Mouse (Mus musculus): ENCODE measurements at regions not wholly inside any gene's neighbourhood (a gene's known extent, or its start where the extent isn't known, plus 50 kb on each side); places are given as distances from the start of the nearest gene placed in this dataset.

DNA sequence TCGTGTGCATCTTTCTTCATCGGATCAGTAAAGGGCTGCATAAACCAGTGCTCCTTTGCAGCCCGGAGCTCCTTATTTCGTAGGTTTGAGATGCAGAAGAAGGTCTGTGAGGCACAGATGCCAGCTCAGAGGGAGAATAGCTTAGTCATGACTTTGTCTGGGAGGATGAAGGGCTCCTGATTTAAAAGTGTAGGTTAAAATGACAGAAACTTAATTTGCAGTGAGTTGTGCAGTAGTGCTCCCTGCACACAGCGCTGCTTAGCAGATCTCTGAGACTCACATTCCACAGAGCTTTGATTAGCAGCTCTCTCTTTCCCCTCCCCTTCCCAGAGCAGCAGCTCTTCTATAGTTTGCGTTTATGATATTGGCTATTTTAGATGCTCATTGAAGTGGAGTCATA, 200.9 kb downstream of the Vrk1 start:
- DNase-seq (ENCODE audit: low spot score) (no peak), ATAC-seq (ENCODE audit: insufficient number of reproducible peaks, low FRiP score, low TSS enrichment, low read depth) (no peak)
- Histone ChIP-seq H3K9ac (ENCODE audit: low read length) (no peak overlapping the region), H3K9me3 (ENCODE audit: control insufficient read depth, low read length) (no peaks in the 10 kb centered on the region), H3K27me3 (ENCODE audit: control insufficient read depth, insufficient read depth, low read length) (no peaks in the 10 kb centered on the region), H3K27ac (replicated peaks; ENCODE audit: low read depth, low read length) (no peak overlapping the region), H3K36me3 (ENCODE audit: control insufficient read depth, insufficient read depth, low read length) (no peaks in the 10 kb centered on the region), H3K4me3 (ENCODE audit: low read depth, low read length) (no peak overlapping the region), H3K4me1 (ENCODE audit: control insufficient read depth, insufficient read depth, low read length) (no peaks in the 10 kb centered on the region), H3K4me2 (ENCODE audit: low read depth, severe bottlenecking) (no peak overlapping the region)
- 94% methylated on average over 6 of the region's 6 CpGs for WGBS

GRCm38 (mm10) chr12:106211488-106211887, 201.5 kb downstream of the Vrk1 start:
- 90% methylated on average over 8 of the region's 8 CpGs for WGBS
- H3K27me3 ChIP-seq (ENCODE audit: control insufficient read depth, insufficient read depth, low read length): no peaks in the 10 kb centered on the region
- DNase-seq (ENCODE audit: low spot score) (no peak), ATAC-seq (ENCODE audit: insufficient number of reproducible peaks, low FRiP score, low TSS enrichment, low read depth) (no peak)
- H3K4me1 ChIP-seq (ENCODE audit: control insufficient read depth, insufficient read depth, low read length): no peaks in the 10 kb centered on the region
- no peak overlapping the region for H3K27ac ChIP-seq (replicated peaks; ENCODE audit: low read depth, low read length)
- H3K4me2 ChIP-seq (ENCODE audit: low read depth, severe bottlenecking): no peak overlapping the region
- H3K4me3 ChIP-seq (ENCODE audit: low read depth, low read length): no peak overlapping the region
- H3K9me3 ChIP-seq (ENCODE audit: control insufficient read depth, low read length): no peaks in the 10 kb centered on the region
- no peaks in the 10 kb centered on the region for H3K36me3 ChIP-seq (ENCODE audit: control insufficient read depth, insufficient read depth, low read length)
- no peak overlapping the region for H3K9ac ChIP-seq (ENCODE audit: low read length)

DNA sequence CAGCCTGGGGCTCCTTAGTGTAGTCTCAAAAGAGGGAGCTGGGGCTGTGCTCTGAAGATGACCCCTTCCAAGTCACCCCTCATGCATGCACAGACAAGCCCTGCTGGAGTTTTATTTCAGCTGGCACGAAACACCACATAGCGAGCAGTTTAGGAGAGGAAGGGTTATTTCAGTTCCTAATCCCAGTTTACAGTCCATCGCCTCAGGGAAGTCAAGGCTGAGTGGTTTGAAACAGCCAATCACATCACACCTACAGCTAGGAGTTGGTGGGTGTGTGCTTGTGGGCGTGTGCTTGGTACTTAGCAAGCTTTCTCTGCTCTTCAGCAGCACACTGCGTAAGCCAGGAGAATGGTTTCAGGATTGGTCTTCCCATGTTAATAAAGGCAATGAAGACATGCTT, 202.4 kb downstream of the Vrk1 start:
- no peaks in the 10 kb centered on the region for H3K36me3 ChIP-seq (ENCODE audit: control insufficient read depth, insufficient read depth, low read length)
- WGBS: 57% methylated on average over 5 of the region's 5 CpGs
- no peak for DNase-seq (ENCODE audit: low spot score)
- ATAC-seq (ENCODE audit: insufficient number of reproducible peaks, low FRiP score, low TSS enrichment, low read depth): no peak
- no peaks in the 10 kb centered on the region for H3K9me3 ChIP-seq (ENCODE audit: control insufficient read depth, low read length)
- H3K4me2 ChIP-seq (ENCODE audit: low read depth, severe bottlenecking): no peak overlapping the region
- H3K27ac ChIP-seq (replicated peaks; ENCODE audit: low read depth, low read length): no peak overlapping the region
- no peak overlapping the region for H3K9ac ChIP-seq (ENCODE audit: low read length)
- H3K4me1 ChIP-seq (ENCODE audit: control insufficient read depth, insufficient read depth, low read length): no peaks in the 10 kb centered on the region
- H3K27me3 ChIP-seq (ENCODE audit: control insufficient read depth, insufficient read depth, low read length): no peaks in the 10 kb centered on the region
- H3K4me3 ChIP-seq (ENCODE audit: low read depth, low read length): no peak overlapping the region

DNA sequence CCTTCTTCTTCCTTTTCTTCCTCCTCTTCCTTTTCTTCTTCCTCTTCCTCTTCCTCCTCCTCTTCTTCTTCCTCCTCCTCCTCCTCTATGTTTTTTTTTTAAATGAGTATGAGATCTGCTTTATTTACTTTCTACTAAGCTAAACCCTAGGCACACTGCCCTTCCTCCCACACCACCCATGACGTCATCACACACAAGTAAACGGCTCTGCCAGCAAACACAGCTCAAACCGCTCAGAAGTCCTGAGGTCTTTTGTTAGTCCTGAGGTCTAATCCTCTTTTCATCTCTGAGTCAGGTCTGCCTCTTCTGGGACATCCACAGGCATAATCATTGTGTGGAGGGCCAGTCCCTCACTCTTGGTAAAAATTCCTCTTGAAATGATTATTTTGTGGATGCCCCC, 210.0 kb downstream of the Vrk1 start:
- Histone ChIP-seq H3K36me3 (ENCODE audit: control insufficient read depth, insufficient read depth, low read length) (no peaks in the 10 kb centered on the region), H3K27ac (replicated peaks; ENCODE audit: low read depth, low read length) (no peak overlapping the region), H3K4me1 (ENCODE audit: control insufficient read depth, insufficient read depth, low read length) (no peaks in the 10 kb centered on the region; the same call in 1 of the 2 replicates), H3K4me2 (ENCODE audit: low read depth, severe bottlenecking) (no peak overlapping the region), H3K9me3 (ENCODE audit: control insufficient read depth, low read length) (no peaks in the 10 kb centered on the region), H3K27me3 (ENCODE audit: control insufficient read depth, insufficient read depth, low read length) (no peaks in the 10 kb centered on the region), H3K4me3 (ENCODE audit: low read depth, low read length) (no peak overlapping the region), H3K9ac (ENCODE audit: low read length) (no peak overlapping the region)
- DNase-seq (ENCODE audit: low spot score) (no peak), ATAC-seq (ENCODE audit: insufficient number of reproducible peaks, low FRiP score, low TSS enrichment, low read depth) (no peak)
- 50% methylated on average over 3 of the region's 3 CpGs for WGBS

DNA sequence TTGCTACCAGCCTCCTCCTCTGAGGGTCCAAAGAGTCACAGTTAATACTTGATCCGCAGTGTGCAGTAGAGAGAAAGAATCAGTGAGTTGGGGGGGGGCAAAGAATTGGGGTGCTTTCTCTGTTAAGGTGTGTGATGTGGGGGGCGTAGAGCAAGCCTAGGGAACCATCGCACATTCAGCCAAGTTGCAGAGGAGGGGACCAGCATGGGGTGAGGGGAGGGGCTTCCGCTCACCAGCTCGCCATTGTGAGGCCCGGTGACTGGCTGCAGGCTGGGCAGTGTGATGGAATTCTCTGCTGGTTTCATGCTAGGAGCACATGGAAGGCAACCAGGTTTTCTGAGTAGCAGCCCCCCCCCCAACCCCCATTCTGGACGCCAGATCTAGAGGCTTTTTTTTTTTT, 216.2 kb downstream of the Vrk1 start:
- Histone ChIP-seq H3K9me3 (ENCODE audit: control insufficient read depth, low read length) (no peaks in the 10 kb centered on the region), H3K4me3 (ENCODE audit: low read depth, low read length) (no peak overlapping the region), H3K4me1 (ENCODE audit: control insufficient read depth, insufficient read depth, low read length) (peaks cover 3% of the 10 kb centered on the region; the same call in 1 of the 2 replicates), H3K9ac (ENCODE audit: low read length) (no peak overlapping the region), H3K27ac (replicated peaks; ENCODE audit: low read depth, low read length) (no peak overlapping the region), H3K27me3 (ENCODE audit: control insufficient read depth, insufficient read depth, low read length) (no peaks in the 10 kb centered on the region), H3K36me3 (ENCODE audit: control insufficient read depth, insufficient read depth, low read length) (no peaks in the 10 kb centered on the region), H3K4me2 (ENCODE audit: low read depth, severe bottlenecking) (no peak overlapping the region)
- DNase-seq (ENCODE audit: low spot score) (peak; percentile 53), ATAC-seq (ENCODE audit: insufficient number of reproducible peaks, low FRiP score, low TSS enrichment, low read depth) (peak; percentile 77)
- WGBS: 33% methylated on average over 6 of the region's 7 CpGs

- peak; percentile 31 for DNase-seq (ENCODE audit: low spot score)
- Histone ChIP-seq H3K4me3 (ENCODE audit: low read depth, low read length) (no peak overlapping the region), H3K9ac (ENCODE audit: low read length) (peak overlapping the region; percentile 27; the same call in 1 of the 2 replicates), H3K4me2 (ENCODE audit: low read depth, severe bottlenecking) (no peak overlapping the region), H3K36me3 (ENCODE audit: control insufficient read depth, insufficient read depth, low read length) (no peaks in the 10 kb centered on the region), H3K4me1 (ENCODE audit: control insufficient read depth, insufficient read depth, low read length) (peaks cover 3% of the 10 kb centered on the region; the same call in 1 of the 2 replicates), H3K9me3 (ENCODE audit: control insufficient read depth, low read length) (no peaks in the 10 kb centered on the region), H3K27ac (replicated peaks; ENCODE audit: low read depth, low read length) (no peak overlapping the region), H3K27me3 (ENCODE audit: control insufficient read depth, insufficient read depth, low read length) (no peaks in the 10 kb centered on the region)
- ATAC-seq (ENCODE audit: insufficient number of reproducible peaks, low FRiP score, low TSS enrichment, low read depth): no peak
- 27% methylated on average over 25 of the region's 25 CpGs for WGBS
Observed at GRCm38 (mm10) chr12:106226776-106227562, 216.9 kb downstream of the Vrk1 start.

GRCm38 (mm10) chr12:106227563-106227840, 217.5 kb downstream of the Vrk1 start:
- Histone ChIP-seq H3K27ac (replicated peaks; ENCODE audit: low read depth, low read length) (no peak overlapping the region), H3K27me3 (ENCODE audit: control insufficient read depth, insufficient read depth, low read length) (no peaks in the 10 kb centered on the region), H3K4me1 (ENCODE audit: control insufficient read depth, insufficient read depth, low read length) (peaks cover 3% of the 10 kb centered on the region; the same call in 1 of the 2 replicates), H3K36me3 (ENCODE audit: control insufficient read depth, insufficient read depth, low read length) (no peaks in the 10 kb centered on the region), H3K9ac (ENCODE audit: low read length) (no peak overlapping the region), H3K9me3 (ENCODE audit: control insufficient read depth, low read length) (no peaks in the 10 kb centered on the region), H3K4me2 (ENCODE audit: low read depth, severe bottlenecking) (no peak overlapping the region), H3K4me3 (ENCODE audit: low read depth, low read length) (no peak overlapping the region)
- ATAC-seq (ENCODE audit: insufficient number of reproducible peaks, low FRiP score, low TSS enrichment, low read depth): no peak
- DNase-seq (ENCODE audit: low spot score): no peak
- 31% methylated on average over 8 of the region's 8 CpGs for WGBS

DNA sequence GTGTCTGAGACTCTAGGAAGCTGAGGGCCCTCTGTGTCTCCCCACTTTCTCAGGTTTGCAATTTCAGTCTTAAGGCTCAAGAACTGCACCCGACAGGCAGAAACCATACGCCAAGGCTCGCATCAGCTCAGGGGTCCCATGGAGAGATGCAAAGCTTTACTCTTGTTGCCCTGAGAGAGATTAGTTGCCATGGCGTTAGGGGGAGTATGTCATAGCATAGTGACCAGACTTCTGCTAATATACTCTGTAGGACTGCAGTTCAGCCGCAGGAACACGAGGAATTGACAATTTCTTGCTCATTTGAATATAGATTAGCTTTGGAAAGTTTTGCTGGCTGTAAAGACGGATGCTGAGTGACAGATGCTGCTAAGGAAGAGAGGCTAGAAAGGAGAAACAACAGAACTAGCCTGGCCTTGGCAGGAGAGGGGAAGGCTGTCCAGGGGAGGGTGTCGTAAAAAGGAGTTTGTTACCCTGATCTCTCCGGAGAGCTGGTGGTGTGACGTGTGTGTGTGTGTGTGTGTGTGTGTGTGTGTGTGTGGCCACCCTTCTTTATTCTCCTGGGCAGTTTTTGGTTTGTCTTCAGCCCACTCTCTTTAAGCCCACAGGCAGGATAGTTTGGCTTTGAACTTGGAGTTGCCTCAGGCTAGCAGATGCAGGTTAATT, 235.3 kb downstream of the Vrk1 start:
- Histone ChIP-seq H3K4me2 (ENCODE audit: low read depth, severe bottlenecking) (no peak overlapping the region), H3K4me3 (ENCODE audit: low read depth, low read length) (no peak overlapping the region), H3K27me3 (ENCODE audit: control insufficient read depth, insufficient read depth, low read length) (no peaks in the 10 kb centered on the region), H3K4me1 (ENCODE audit: control insufficient read depth, insufficient read depth, low read length) (no peaks in the 10 kb centered on the region), H3K27ac (replicated peaks; ENCODE audit: low read depth, low read length) (no peak overlapping the region), H3K36me3 (ENCODE audit: control insufficient read depth, insufficient read depth, low read length) (no peaks in the 10 kb centered on the region), H3K9ac (ENCODE audit: low read length) (no peak overlapping the region), H3K9me3 (ENCODE audit: control insufficient read depth, low read length) (no peaks in the 10 kb centered on the region)
- 53% methylated on average over 10 of the region's 10 CpGs for WGBS
- ATAC-seq (ENCODE audit: insufficient number of reproducible peaks, low FRiP score, low TSS enrichment, low read depth): no peak
- no peak for DNase-seq (ENCODE audit: low spot score)

Measured in limb, embryonic 11.5 days (tissue).